Mouse (Mus musculus): ENCODE measurements around the gene Trex1. TPM values are rescaled to one million over a fixed set of nuclear protein-coding genes. Genes with fewer than 3 reads are reported as not detected.

Gene Trex1
- polyA plus RNA-seq (2017; shearing (Covaris generic)): 88.7 TPM

DNA sequence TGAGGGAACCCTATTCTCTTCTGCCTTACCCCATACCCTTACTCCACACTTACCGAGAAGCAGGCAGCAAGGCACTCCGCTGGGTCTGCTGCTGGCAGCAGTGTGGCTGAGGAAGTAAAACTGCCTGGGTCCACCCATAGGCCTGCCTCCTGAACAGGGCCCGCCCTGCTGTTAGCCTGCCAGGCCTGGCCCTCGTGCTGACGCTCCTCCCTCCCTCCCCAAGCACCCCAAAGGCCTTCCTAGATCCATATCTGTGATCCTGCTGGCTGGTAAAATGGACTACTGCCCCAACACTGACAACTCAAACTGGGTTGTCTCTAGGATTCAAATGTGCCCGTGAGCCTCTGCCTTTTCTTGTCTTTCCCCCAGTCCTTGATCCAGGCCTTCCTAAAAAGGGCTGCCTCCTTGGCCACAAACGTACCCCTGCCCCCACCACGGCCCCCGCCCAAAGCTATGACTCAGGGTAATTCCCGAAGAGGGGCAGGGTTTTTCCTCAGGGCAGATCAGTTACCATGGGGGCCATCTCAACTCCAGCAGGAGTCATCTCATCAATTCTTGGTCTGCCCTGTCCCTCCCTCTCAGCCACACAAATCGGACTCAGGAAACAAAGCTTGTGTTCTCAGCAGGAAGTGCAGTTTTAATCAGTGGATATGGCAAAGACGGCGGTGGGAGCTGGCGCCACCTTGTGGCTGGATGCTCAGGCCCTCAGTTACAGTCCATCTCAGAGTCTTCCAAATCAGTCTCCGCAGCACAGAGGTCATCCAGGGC is at the start of gene Trex1:
Gene Trex1 (minus strand): TSS at position 599 of the 768 bp plus-strand sequence.

DNA sequence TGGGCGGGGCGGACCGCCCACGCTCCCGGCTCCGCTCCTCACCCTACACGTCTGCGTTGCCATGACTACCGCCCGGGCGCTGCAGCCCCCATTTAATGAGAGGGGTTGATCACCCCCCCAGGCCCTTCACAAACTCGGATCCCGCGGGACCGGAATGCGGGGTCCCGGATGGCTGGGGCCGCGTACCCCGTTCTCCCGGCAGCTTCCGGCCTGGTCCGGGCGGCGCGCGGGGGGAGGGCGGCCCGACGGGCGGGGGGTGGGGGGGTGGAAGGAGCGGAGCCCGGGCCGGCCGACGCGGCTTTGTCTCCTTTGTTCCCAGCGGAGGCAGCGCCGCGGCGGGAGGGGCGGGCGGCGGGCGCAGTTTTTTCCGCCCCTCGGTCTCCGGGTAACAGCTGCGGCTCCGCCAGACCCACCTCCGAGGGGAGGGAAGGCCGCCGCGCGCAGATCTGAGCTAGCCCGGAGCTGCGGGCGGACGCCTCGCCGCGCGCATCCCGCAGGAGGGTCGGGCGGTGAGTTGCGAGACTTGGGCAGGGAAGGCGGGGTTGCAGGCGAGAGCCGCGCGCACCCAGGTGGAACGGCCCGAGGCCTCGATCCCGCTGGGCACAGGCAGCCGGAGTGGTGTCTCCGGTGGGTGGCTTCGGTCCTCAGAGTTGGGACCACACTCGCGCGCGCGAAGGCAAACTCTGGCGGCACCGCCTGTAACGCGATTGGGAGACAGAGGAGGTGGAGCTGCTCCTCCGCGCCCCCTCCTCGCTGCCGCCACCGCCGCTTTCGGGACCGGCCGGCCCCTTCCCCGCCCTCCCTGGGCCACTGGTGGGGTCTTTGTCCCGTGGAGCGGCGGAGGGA is 35.8 kb upstream of the Trex1 start, which contains the start of gene Plxnb1:
Gene Plxnb1 (plus strand): TSS at position 253 of the 846 bp plus-strand sequence.

DNA sequence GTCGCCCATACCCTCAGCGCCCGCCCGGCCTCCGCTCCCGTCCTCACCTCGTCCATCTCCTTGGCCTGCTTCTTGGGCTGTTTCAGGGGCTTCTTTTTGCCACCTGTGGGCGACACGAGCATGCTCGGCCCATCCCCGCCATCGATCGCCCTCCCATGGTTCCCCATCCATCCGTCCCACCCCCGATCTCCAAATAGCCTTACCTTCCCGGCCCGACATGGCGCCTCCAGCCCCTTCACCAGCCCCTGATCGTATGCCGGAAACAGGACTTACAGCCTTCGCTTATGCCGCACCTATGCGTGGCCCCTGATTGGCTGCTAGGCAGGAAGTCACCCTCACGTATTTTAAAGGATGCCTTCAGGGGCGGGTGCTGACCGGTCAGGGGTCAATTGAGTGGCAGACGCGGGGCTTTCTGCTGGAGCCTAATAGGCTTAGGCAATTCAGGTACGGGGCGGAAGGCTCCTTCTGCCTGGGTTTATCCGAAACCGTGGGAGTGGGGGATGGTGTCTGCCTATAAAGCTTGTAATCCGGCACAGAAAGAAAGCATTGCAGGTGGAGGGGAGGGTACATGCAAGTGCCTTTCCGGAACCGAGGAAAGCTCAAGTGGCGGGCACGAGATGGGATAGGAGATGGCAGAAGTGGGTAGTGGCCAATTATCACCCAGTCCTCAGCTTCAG is 22.7 kb upstream of the Trex1 start, which contains the start of the genes Ccdc51 and Tma7:
Gene Ccdc51 (plus strand): TSS at position 370 of the 677 bp plus-strand sequence.
Gene Tma7 (minus strand): TSS at position 464 of the 677 bp plus-strand sequence.

DNA sequence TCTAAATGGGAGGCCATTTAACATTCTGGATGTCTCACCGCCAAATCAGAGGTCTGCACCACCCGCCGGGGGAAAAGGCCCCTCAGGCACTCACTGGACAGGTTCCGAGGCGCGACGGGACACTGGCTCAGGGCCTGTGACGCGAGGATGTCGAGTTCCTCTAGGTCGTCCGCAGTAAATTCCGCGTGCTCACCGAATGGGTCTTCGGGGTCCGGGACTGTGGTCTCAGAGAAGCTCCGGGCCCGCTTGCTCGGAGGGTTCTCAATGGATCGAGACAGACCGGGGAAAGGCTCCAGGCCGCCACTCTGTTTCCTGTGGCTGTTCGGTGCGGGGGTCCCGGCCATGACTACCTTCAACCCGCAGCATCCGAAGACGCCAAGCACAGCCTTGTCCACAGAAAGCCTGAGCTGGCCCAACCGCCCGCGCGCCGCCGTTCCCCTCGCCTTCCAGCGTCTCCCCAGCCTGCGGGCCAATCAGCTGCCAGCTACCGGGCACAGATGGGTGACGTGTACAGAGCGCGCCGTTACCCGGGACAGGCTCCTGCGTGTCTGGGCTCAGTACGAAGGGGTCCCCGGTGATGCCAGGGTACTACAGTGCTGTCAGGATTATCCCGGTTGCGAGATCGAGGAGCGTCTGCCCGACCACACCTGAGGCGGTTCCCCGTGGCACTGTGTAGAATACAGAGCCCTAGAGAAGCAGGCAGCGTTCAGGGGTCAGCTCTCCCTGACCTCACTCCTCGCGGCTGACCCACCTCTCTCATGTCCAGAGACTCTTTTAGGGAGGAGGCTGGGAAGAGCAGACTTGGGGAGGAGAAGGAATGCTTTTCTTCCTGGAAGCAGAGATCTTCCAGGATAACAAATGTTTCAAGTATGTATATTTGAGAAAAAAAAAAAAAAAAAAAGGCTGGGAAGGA is 14.4 kb upstream of the Trex1 start, which contains the start of gene Atrip:
Gene Atrip (minus strand): TSS at position 464 of the 913 bp plus-strand sequence.

DNA sequence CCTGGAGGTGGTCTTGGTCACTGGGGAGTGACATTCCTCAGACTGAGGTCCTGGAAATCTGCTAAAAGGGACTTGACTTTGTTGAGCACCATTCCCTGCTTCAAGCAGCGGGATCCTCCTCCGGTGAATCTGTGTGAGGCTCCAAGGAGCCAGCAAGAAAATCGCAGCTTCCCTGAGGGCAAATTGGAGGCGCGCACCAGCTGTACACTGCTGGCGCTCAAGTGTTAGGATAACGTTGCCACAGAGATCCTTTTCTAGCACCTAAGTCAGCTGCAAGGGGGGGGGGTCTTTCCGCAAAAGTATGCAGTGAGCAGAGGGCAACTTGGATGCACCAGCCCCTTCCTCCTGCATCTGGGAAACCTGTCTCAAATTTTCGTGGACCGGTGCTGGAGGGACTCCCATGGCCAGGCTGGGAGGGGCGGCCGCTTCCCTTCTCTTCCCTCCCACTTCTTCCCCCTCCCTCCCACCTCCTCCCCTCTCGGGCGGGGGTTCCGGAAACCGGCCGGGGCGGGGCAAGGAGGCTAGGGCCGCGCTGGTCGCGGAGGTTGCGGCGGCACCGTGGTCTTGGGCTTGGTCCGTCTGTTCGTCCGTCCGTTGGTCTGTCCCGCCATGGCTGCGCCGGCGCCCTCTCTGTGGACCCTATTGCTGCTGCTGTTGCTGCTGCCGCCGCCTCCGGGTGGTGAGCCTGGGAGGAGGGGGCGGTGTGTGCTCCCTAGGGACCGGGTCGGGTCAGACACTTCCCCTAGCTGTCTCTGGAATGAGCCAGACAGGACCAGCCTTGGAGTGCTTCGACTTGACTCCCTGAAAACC is 21.2 kb downstream of the Trex1 start, which contains the start of gene Shisa5:
Gene Shisa5 (plus strand): TSS at position 480 of the 810 bp plus-strand sequence.

Other genes starting within 250 kb of the Trex1 start
- 0.01 TPM for gene Celsr3, start 233.4 kb downstream of the Trex1 start, polyA plus RNA-seq (2017; shearing (Covaris generic))
- 19.4 TPM for gene Slc26a6, start 206.5 kb downstream of the Trex1 start, polyA plus RNA-seq (2017; shearing (Covaris generic))
- not detected for gene Tmem89, start 145.1 kb downstream of the Trex1 start, polyA plus RNA-seq (2017; shearing (Covaris generic))
- gene Uqcrc1, start 123.1 kb downstream of the Trex1 start, polyA plus RNA-seq (2017; shearing (Covaris generic)): 354 TPM
- gene Col7a1, start 106.1 kb downstream of the Trex1 start, polyA plus RNA-seq (2017; shearing (Covaris generic)): 0.14 TPM
- not detected for gene Ucn2, start 73.7 kb downstream of the Trex1 start, polyA plus RNA-seq (2017; shearing (Covaris generic))
- 4.9 TPM for gene Pfkfb4, start 68.0 kb downstream of the Trex1 start, polyA plus RNA-seq (2017; shearing (Covaris generic))
- gene Shisa5, start 21.2 kb downstream of the Trex1 start, polyA plus RNA-seq (2017; shearing (Covaris generic)): 4,571 TPM
- gene Atrip, start 14.4 kb upstream of the Trex1 start, polyA plus RNA-seq (2017; shearing (Covaris generic)): 26.6 TPM
- 16.7 TPM for gene Ccdc51, start 22.8 kb upstream of the Trex1 start, polyA plus RNA-seq (2017; shearing (Covaris generic))
- gene Tma7, start 22.9 kb upstream of the Trex1 start, polyA plus RNA-seq (2017; shearing (Covaris generic)): 529 TPM
- 2.9 TPM for gene Plxnb1, start 35.7 kb upstream of the Trex1 start, polyA plus RNA-seq (2017; shearing (Covaris generic))
- not detected for gene Fbxw21, start 102.3 kb upstream of the Trex1 start, polyA plus RNA-seq (2017; shearing (Covaris generic))
- not detected for gene Fbxw13, start 136.2 kb upstream of the Trex1 start, polyA plus RNA-seq (2017; shearing (Covaris generic))
- gene Fbxw20, start 175.0 kb upstream of the Trex1 start, polyA plus RNA-seq (2017; shearing (Covaris generic)): 0.07 TPM
- not detected for gene Fbxw14, start 227.9 kb upstream of the Trex1 start, polyA plus RNA-seq (2017; shearing (Covaris generic))